Mouse (Mus musculus) layer of hippocampus, postnatal 14 days (tissue): Measurements from ENCODE around the gene Vmn1r151. TPM values are rescaled to one million over a fixed set of nuclear protein-coding genes. Genes with fewer than 3 reads are reported as not detected.
"Not testable (repeated sequence)": the region's sequence is repeated elsewhere in the genome, so short reads cannot be mapped to it uniquely, and the experiment has no call there.

Source experiments
- DNase-seq, 2 experiments: peaks; one replicate each; pipeline ENCODE4 v3.0.0; 2021 to 2022; ENCODE audit warnings: low spot score in 2 of 2, mixed read lengths in 1 of 2
- long read RNA-seq, 2 experiments: library from polyadenylated mRNA; stranded (forward); transcript quantifications; one replicate each; pipeline ENCODE4 v2.0.0; 2021
- total RNA-seq, 2 experiments: library from RNA; stranded (reverse); gene quantifications; 2 replicates each; pipeline ENCODE4 v1.2.3; 2021

Gene Vmn1r151
- not detected for total RNA-seq
- long read RNA-seq, experiment 1, result 0 reads
- long read RNA-seq, experiment 2, result 0 reads

DNA sequence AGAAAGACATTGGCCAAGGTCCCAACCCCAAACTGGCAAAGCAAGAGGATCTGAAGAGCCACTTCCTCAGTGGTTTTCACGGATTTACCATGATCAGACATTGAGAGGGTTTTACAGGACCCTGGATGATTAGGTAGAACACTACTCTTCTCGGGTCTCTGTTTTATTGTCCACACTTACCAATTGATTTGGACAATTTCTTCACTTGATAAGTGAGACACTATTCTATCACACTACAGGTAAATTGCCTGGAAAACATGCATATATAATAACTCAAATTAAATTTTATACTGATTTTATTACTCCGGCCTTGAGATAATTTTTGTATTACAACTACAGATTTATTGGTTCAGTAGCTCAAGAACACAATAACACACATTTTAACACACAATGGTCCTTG is at the start of gene Vmn1r151:
Vmn1r151 (minus strand) TSS at position 101 of the 400 bp plus-strand sequence.
- not testable (repeated sequence) for DNase-seq

DNA sequence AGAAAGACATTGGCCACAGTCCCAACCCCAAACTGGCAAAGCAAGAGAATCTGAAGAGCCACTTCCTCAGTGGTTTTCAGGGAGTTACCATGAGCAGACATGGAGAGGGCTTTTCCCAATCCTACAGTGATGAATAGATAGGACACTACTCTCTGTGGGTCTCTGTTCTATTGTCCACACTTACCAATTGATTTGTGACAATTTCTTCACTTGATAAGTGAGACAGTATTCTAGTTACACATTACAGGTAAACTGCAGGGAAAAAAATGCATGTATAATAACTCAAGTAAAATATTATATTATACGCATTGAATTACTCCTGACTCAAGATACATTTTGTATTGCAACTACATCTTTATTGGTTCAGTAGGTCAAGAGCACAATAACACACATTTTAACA is 35.3 kb upstream of the Vmn1r151 start, which contains the start of gene Gm8677:
Gm8677 (minus strand) TSS at position 101 of the 400 bp plus-strand sequence.
- DNase-seq, result not testable (repeated sequence)

DNA sequence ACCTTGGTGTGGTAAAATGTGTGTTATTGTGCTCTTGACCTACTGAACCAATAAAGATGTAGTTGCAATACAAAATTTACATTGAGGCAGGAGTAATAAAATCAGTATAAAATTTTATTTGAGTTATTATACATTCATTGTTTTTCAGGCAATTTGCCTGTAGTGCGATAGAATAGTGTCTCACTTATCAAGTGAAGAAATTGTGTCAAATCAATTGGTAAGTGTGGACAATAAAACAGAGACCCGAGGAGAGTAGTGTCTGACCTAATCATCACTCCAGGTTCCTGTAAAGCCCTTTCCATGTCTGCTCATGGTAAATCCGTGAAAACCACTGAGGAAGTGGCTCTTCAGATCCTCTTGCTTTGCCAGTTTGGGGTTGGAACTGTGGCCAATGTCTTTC is 23.2 kb upstream of the Vmn1r151 start, which contains the start of gene Vmn1r152:
Vmn1r152 (plus strand) TSS at position 301 of the 400 bp plus-strand sequence.
- DNase-seq, result not testable (repeated sequence)

DNA sequence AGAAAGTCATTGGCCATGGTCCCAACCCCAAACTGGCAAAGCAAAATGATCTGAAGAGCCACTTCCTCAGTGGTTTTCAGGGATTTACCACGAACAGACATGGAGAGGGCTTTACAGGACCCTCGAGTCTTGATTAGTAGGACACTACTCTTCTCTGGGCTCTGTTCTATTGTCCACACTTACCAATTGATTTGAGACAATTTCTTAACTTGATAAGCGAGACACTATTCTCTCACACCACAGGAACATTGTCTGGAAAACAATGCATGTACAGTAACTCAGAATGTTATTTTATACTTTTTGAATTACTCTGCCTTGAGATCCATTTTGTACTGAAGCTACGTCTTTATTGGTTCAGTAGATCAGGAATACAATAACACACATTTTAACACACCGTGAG is 35.5 kb downstream of the Vmn1r151 start, which contains the start of gene Gm10665:
Gm10665 (minus strand) TSS at position 101 of the 400 bp plus-strand sequence.
- not testable (repeated sequence) for DNase-seq

Other genes with a start within 250 kb of the Vmn1r151 start
- not detected for gene Gm4187, start 170.0 kb downstream of the Vmn1r151 start, total RNA-seq
- gene Gm8660, start 128.6 kb downstream of the Vmn1r151 start, total RNA-seq, result not detected
- gene Vmn1r148, start 86.1 kb downstream of the Vmn1r151 start, total RNA-seq, result not detected
- gene Vmn1r149, start 61.4 kb downstream of the Vmn1r151 start, total RNA-seq, result not detected
- not detected for gene Gm10665, start 35.6 kb downstream of the Vmn1r151 start, total RNA-seq
- gene Vmn1r152, start 23.3 kb upstream of the Vmn1r151 start, total RNA-seq, result not detected
- not detected for gene Gm8677, start 35.2 kb upstream of the Vmn1r151 start, total RNA-seq
- gene Gm4201, start 65.7 kb upstream of the Vmn1r151 start, total RNA-seq, result not detected
- not detected for gene Gm4565, start 88.4 kb upstream of the Vmn1r151 start, total RNA-seq
- gene Vmn1r155, start 158.3 kb upstream of the Vmn1r151 start, total RNA-seq, result not detected
- gene Gm8693, start 192.6 kb upstream of the Vmn1r151 start, total RNA-seq, result not detected
- not detected for gene Gm4567, start 220.0 kb upstream of the Vmn1r151 start, total RNA-seq